Mouse (Mus musculus) hindbrain, postnatal 0 days (tissue): Measurements from ENCODE around the gene Snrpg. TPM values are rescaled to one million over a fixed set of nuclear protein-coding genes. Genes with fewer than 3 reads are reported as not detected.

Experiments
- ATAC-seq: fragments of 200-750 bp; cut with Nextera tagmentation; 2 replicates; pipeline ENCODE4 v1.8.0; 2017; ENCODE audit warnings: mild to moderate bottlenecking, moderate TSS enrichment, moderate library complexity
- DNase-seq: peaks from one replicate; pipeline ENCODE4 v3.0.0-alpha.2; 2015; ENCODE audit warnings: low spot score
- H3K27ac ChIP-seq: fragments of 300-500 bp; sonication (generic); 2 replicates; pipeline ENCODE4 v1.5.1; 2014; ENCODE audit warnings: mild to moderate bottlenecking
- H3K27me3 ChIP-seq: fragments of 300-500 bp; sonication (generic); 2 replicates; pipeline ENCODE4 v1.6.1; 2014; ENCODE audit warnings: low read length, mixed read lengths; ENCODE audit not compliant: insufficient read depth
- H3K36me3 ChIP-seq: fragments of 300-500 bp; sonication (generic); 2 replicates; pipeline ENCODE4 v1.6.1; 2014; ENCODE audit warnings: low read length, mixed read lengths; ENCODE audit not compliant: insufficient read depth
- H3K4me1 ChIP-seq: fragments of 300-500 bp; sonication (generic); 2 replicates; pipeline ENCODE4 v1.6.1; 2014; ENCODE audit warnings: antibody characterized with exemption, low read length, mixed read lengths; ENCODE audit not compliant: insufficient read depth
- H3K4me2 ChIP-seq: fragments of 300-500 bp; sonication (generic); 2 replicates; pipeline ENCODE4 v1.6.1; 2014; ENCODE audit warnings: low read depth, mild to moderate bottlenecking, low read length, moderate library complexity, mixed read lengths
- H3K4me3 ChIP-seq: fragments of 300-500 bp; sonication (generic); 2 replicates; pipeline ENCODE4 v1.5.1; 2014; ENCODE audit warnings: low read length
- H3K9ac ChIP-seq: fragments of 300-500 bp; sonication (generic); replicated peaks from 2 replicates; pipeline ENCODE4 v1.6.1; 2014; ENCODE audit warnings: mild to moderate bottlenecking, low read length, moderate library complexity, mixed read lengths
- H3K9me3 ChIP-seq: fragments of 300-500 bp; sonication (generic); 2 replicates; pipeline ENCODE4 v1.6.1; 2016; ENCODE audit warnings: low read length, mixed read lengths
- CTCF ChIP-seq: IDR thresholded peaks from 2 replicates; pipeline ENCODE4 v1.5.1; 2016; ENCODE audit warnings: antibody characterized with exemption, control low read depth, low read depth
- WGBS: fragments of 180-500 bp; shearing (Covaris S2); extraction: QIAGEN DNeasy Blood & Tissue Kit; methylation state at CpG from one replicate; pipeline ENCODE4 v1.1.7; 2014; 5-methylcytosine and 5-hydroxymethylcytosine counted together
- polyA plus RNA-seq: library from polyadenylated mRNA; unstranded; fragments of >200 nt; fragmentation: Nextera tagmentation; extraction: Ambion mirVana; gene quantifications from 2 replicates; pipeline ENCODE4 v1.2.1, GENCODE M21; 2015
- total RNA-seq: library from RNA; depleted of rRNA; stranded (reverse); fragments of >200 nt; gene quantifications from 2 replicates; pipeline ENCODE4 v1.2.3, GENCODE M21; 2014; rRNA removed

The Snrpg gene
- total and polyA plus RNA-seq, 2 experiments from 2014 or later: 48.1 to 278 TPM

- no peak for DNase-seq
- no peak within 1 kb of the TSS for H3K27ac ChIP-seq
- H3K4me2 ChIP-seq: no peak within 1 kb of the TSS
- H3K9ac ChIP-seq: no peak within 1 kb of the TSS
- no peak for ATAC-seq
- 96% methylated on average over 1 of the region's 1 CpGs for WGBS
- no peaks in the 10 kb centered on the region for H3K9me3 ChIP-seq
- peaks cover 52% of the 10 kb centered on the region for H3K36me3 ChIP-seq
- TF ChIP-seq CTCF: no peak
- H3K4me3 ChIP-seq: no peak within 1 kb of the TSS
- H3K27me3 ChIP-seq: no peaks in the 10 kb centered on the region
- no peaks in the 10 kb centered on the region for H3K4me1 ChIP-seq
Measured at GRCm38 (mm10) chr6:86426358-86426757, 55.3 kb downstream of the Snrpg start, which contains the start of gene Gm44790. Gene Gm44790, plus strand, starts transcription at chr6:86426658.

Other genes starting within 250 kb of the Snrpg start
- gene Tgfa, start 176.1 kb upstream of the Snrpg start, total RNA-seq: 35.4 and 40.5 TPM in 2 replicates
- gene Tgfa, start 176.1 kb upstream of the Snrpg start, polyA plus RNA-seq: 13.6 and 14.2 TPM in 2 replicates
- gene Fam136a, start 5.7 kb upstream of the Snrpg start, total RNA-seq: 42.2 and 48.2 TPM in 2 replicates
- 63.7 and 64.6 TPM in 2 replicates for gene Fam136a, start 5.7 kb upstream of the Snrpg start, polyA plus RNA-seq
- gene Pcyox1, start 25.9 kb downstream of the Snrpg start, total RNA-seq: 74.3 and 80.9 TPM in 2 replicates
- gene Pcyox1, start 25.9 kb downstream of the Snrpg start, polyA plus RNA-seq: 102 and 104 TPM in 2 replicates
- 138 and 148 TPM in 2 replicates for gene Tia1, start 32.9 kb downstream of the Snrpg start, total RNA-seq
- 190 and 211 TPM in 2 replicates for gene Tia1, start 32.9 kb downstream of the Snrpg start, polyA plus RNA-seq
- not detected in 2 replicates for gene Gm44790, start 55.4 kb downstream of the Snrpg start, total RNA-seq
- not detected in 2 replicates for gene Gm44790, start 55.4 kb downstream of the Snrpg start, polyA plus RNA-seq
- 14.4 and 17.6 TPM in 2 replicates for gene C87436, start 67.1 kb downstream of the Snrpg start, total RNA-seq
- gene C87436, start 67.1 kb downstream of the Snrpg start, polyA plus RNA-seq: 15.9 and 19.6 TPM in 2 replicates
- gene Pcbp1, start 155.0 kb downstream of the Snrpg start, total RNA-seq: 61.7 and 71.3 TPM in 2 replicates
- gene Pcbp1, start 155.0 kb downstream of the Snrpg start, polyA plus RNA-seq: 300 and 303 TPM in 2 replicates